Comparison of ENCODE assay signal across 16 mouse cellular contexts in the genomic region with DNA sequence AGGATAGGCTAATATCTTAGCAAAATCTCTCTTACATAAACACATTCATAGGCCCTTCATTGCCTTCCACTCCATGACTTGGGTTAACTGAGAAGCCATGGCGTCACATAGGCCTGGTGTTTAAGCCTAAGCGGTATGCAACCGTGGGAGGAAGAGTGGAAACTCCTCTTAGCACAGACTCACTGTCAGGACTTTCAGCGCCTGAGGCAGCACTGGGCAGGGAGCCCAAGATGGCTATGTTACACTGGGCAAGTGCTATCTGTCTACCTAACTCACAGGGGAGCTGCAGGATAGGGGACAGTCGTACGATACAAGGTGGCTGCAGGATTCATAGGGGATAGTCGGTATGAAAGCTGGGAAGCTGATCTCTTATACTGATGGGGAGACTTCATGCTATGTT.
DNase-seq lines count a peak whose midpoint lies in the region; ATAC-seq and TF ChIP-seq lines count a peak whose summit lies in the region.
"Had no signal": no experiment of that assay in that cellular context is flagged by ENCODE, and none has a peak within 500 bp of the region (broad histone marks: within the 10 kb centered on the region; RNA-seq: fewer than 3 reads in every experiment).

No protein-coding gene starts in this region.

- H3K27ac ChIP-seq in forebrain, postnatal 0 days (ENCODE audit: low read depth, low read length), result no peak overlapping the region
- H3K27ac ChIP-seq: heart, adult 2 months; liver, embryonic 13.5 days; midbrain, embryonic 12.5 days; neural tube, embryonic 15.5 days had no signal

- H3K4me1 ChIP-seq in forebrain, postnatal 0 days (ENCODE audit: insufficient read depth), result no peaks in the 10 kb centered on the region
- H3K4me1 ChIP-seq: liver, embryonic 13.5 days had no signal

- peak; percentile 6 to 25 for DNase-seq in adrenal gland, adult (ENCODE audit: inconsistent age in 2 of 2, low spot score in 1 of 2)
- no peak for DNase-seq in adrenal gland, adult 18-20 months (ENCODE audit: low spot score in 2 of 2)
- peak; percentile 10 for DNase-seq in gastrocnemius, postnatal 14 days
- DNase-seq in gastrocnemius, postnatal 25 days, result no peak
- DNase-seq in cerebellum, adult 18-20 months, result peak; percentile 42 to 50
- peak; percentile 53 to 58 for DNase-seq in cerebellum, postnatal 36 days
- DNase-seq in forebrain, postnatal 0 days, result no peak
- DNase-seq in layer of hippocampus, adult 9-10 months (ENCODE audit: low spot score), result no peak
- DNase-seq: heart, adult 2 months; kidney, adult 9 months; layer of hippocampus, postnatal 36 days; liver, embryonic 13.5 days; thymus, postnatal 25 days had no signal

- no peak overlapping the region for H3K4me3 ChIP-seq in forebrain, postnatal 0 days (ENCODE audit: low read depth, low read length)
- H3K4me3 ChIP-seq: heart, adult 2 months; liver, embryonic 13.5 days; midbrain, embryonic 12.5 days; myocyte; neural tube, embryonic 15.5 days had no signal

- H3K9ac ChIP-seq in forebrain, postnatal 0 days, result no peak overlapping the region
- H3K9ac ChIP-seq: liver, embryonic 13.5 days; midbrain, embryonic 12.5 days; neural tube, embryonic 15.5 days had no signal

- WGBS in forebrain, postnatal 0 days, result 82% methylated on average over 7 of the region's 7 CpGs

- TF ChIP-seq CTCF in forebrain, postnatal 0 days (IDR thresholded peaks at IDR 0.05; ENCODE audit: low read depth), result no peak

- peaks cover 12% of the 10 kb centered on the region for H3K27me3 ChIP-seq in forebrain, postnatal 0 days (ENCODE audit: insufficient read depth, low read length)
- H3K27me3 ChIP-seq: liver, embryonic 13.5 days; midbrain, embryonic 12.5 days had no signal

- no peaks in the 10 kb centered on the region for H3K36me3 ChIP-seq in forebrain, postnatal 0 days (ENCODE audit: insufficient read depth)
- H3K36me3 ChIP-seq: liver, embryonic 13.5 days; midbrain, embryonic 12.5 days; neural tube, embryonic 15.5 days had no signal

- no peaks in the 10 kb centered on the region for H3K9me3 ChIP-seq in forebrain, postnatal 0 days (ENCODE audit: low read length)
- H3K9me3 ChIP-seq: liver, embryonic 13.5 days; midbrain, embryonic 12.5 days; neural tube, embryonic 15.5 days had no signal

- intact Hi-C loops in gastrocnemius, postnatal 14 days (cut with DNase I; ENCODE audit: low total_unique reads), result no loop called here

- no peak for ATAC-seq in forebrain, postnatal 0 days

- no peak overlapping the region for H3K4me2 ChIP-seq in forebrain, postnatal 0 days (ENCODE audit: low read depth)
- H3K4me2 ChIP-seq: liver, embryonic 13.5 days; midbrain, embryonic 12.5 days; neural tube, embryonic 15.5 days had no signal

Comparison
In these comparisons a context has a peak if more than half of its experiments do, and no peak if none do; other contexts are left out.
1. DNase-seq: peak in adrenal gland, adult (2 of 2), gastrocnemius, postnatal 14 days (single experiment), cerebellum, adult 18-20 months (2 of 2) and cerebellum, postnatal 36 days (2 of 2); none in adrenal gland, adult 18-20 months (0 of 2), gastrocnemius, postnatal 25 days (single experiment), forebrain, postnatal 0 days (single experiment) and layer of hippocampus, adult 9-10 months (single experiment).